Mouse (Mus musculus): ENCODE data around the gene Arsj. TPM values are rescaled to one million over a fixed set of nuclear protein-coding genes. Genes with fewer than 3 reads are reported as not detected.

The Arsj gene
- polyA plus RNA-seq (2012): not detected in 2 replicates

GRCm38 (mm10) chr3:126363568-126364505 lies at the start of gene Arsj:
Gene Arsj, plus strand, starts transcription at chr3:126363684.
- no peak for TF ChIP-seq GATA1 (IDR thresholded peaks at IDR 0.05; ENCODE audit: low read length)

DNA sequence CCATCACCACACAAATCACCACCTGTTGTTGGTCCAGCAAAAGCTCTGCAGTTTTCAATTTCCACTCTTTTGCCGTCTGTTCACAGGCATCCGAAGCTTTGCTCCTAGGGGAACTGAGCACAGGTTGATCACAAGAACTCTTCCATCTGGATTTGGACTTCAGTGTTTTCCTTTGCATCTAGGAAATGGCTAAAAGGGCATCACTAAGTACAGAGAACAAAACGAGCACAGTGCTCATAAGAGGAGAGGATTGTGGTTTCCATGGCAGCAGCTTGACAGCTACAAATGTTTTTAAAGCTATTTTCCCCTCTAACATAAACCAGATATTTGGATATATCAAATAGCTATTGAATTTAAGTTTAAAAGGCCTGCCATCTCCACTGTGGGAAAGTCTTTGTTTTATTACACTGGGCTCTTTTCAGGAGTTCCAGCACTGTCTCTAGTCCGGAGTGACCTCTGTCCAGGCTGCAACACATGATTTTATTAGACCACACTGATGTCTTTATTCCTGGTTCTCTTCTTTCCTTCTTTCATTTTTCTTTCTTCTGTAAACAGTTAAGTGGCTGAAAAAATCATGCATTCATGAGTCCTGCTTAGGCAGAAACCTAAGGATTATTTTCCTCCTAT lies 38.5 kb upstream of the Arsj start:
- no peak for TF ChIP-seq GATA1 (IDR thresholded peaks at IDR 0.05; ENCODE audit: low read length)

DNA sequence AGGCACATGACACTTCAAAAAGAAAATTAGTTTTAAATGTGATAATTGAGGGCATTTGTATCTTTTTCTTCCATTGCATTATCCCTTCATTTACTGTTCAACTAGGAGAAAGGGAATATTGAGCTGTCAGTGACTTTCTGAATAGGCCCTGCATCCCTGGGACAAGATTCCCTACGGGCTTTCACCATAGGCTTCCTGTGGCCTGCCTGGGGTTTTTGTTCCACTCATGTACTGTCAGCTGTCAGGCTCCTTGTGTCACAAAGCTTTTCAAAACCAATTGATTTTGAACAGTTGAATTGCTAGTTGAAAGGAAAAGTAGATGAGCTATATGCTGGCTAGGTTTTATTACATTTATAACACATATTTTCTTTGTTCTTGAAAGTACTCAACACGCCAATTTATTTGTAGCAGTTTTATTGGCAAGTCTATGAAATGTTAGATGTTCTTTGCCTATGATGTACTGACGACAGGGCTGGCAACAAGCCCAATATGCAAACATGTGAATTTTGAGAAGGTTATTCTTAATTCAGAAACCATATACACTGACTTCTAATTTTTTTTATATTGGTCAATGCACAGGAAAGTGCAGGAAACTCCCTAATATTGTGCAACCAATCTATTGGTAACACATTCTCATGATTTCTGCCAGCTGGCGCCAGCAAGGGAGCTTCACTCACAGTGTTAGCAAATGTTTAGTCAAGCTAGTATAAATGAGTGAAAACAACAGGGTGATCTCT lies 37.4 kb upstream of the Arsj start:
- no peak for TF ChIP-seq GATA1 (IDR thresholded peaks at IDR 0.05; ENCODE audit: low read length)

GRCm38 (mm10) chr3:126326628-126327325 lies 36.7 kb upstream of the Arsj start:
- TF ChIP-seq GATA1 (IDR thresholded peaks at IDR 0.05; ENCODE audit: low read length): no peak

DNA sequence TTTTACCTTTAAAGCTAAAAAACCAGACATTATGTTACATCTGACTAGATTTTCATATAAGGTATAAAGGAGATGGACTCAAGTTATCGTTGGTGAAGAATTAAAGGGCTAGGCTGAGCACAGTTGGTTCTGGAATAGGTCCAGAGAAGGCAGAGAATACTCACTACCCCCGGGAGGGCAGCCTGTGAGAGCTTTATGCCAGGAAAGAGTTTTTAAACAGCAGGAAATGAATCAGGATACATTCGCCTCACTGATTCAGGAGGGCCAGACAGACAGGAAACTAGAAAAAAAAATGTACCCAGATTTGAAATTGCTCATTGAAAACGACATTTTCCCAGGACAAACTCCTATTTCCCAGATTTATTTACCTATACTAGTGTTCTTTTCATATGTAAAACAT lies 28.2 kb upstream of the Arsj start:
- TF ChIP-seq GATA1 (IDR thresholded peaks at IDR 0.05; ENCODE audit: low read length): no peak

- no peak for TF ChIP-seq GATA1 (IDR thresholded peaks at IDR 0.05; ENCODE audit: low read length)
Measured at GRCm38 (mm10) chr3:126344745-126345144, 18.7 kb upstream of the Arsj start.

GRCm38 (mm10) chr3:126359760-126360159 lies 3.7 kb upstream of the Arsj start:
- TF ChIP-seq GATA1 (IDR thresholded peaks at IDR 0.05; ENCODE audit: low read length): no peak

DNA sequence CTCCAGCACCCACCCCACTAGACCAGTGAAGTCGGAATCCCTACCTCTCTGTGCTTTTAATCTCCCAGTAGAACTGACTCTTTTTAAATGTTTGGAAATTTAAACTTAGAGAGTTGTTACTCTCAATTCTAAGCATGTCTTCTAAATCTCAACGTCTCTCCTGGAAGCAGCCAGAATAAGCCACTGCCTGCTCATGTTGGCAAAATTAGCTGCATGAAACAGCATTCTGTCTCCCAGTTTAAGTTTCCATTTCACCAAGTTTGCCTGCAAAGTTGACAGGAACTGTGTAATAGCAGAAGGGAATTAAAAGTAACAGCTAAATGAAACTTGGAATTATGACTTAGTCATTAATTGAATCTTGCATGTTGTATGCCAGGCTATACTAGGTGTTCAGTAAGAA lies 1.1 kb upstream of the Arsj start:
- TF ChIP-seq GATA1 (IDR thresholded peaks at IDR 0.05; ENCODE audit: low read length): no peak

- TF ChIP-seq GATA1 (IDR thresholded peaks at IDR 0.05; ENCODE audit: low read length): no peak
Measured at GRCm38 (mm10) chr3:126362931-126363525, 456 bp upstream of the Arsj start.

- TF ChIP-seq GATA1 (IDR thresholded peaks at IDR 0.05; ENCODE audit: low read length): no peak
Measured at GRCm38 (mm10) chr3:126364555-126364954, 1.1 kb downstream of the Arsj start.

GRCm38 (mm10) chr3:126370571-126370970 lies 7.1 kb downstream of the Arsj start:
- TF ChIP-seq GATA1 (IDR thresholded peaks at IDR 0.05; ENCODE audit: low read length): no peak

DNA sequence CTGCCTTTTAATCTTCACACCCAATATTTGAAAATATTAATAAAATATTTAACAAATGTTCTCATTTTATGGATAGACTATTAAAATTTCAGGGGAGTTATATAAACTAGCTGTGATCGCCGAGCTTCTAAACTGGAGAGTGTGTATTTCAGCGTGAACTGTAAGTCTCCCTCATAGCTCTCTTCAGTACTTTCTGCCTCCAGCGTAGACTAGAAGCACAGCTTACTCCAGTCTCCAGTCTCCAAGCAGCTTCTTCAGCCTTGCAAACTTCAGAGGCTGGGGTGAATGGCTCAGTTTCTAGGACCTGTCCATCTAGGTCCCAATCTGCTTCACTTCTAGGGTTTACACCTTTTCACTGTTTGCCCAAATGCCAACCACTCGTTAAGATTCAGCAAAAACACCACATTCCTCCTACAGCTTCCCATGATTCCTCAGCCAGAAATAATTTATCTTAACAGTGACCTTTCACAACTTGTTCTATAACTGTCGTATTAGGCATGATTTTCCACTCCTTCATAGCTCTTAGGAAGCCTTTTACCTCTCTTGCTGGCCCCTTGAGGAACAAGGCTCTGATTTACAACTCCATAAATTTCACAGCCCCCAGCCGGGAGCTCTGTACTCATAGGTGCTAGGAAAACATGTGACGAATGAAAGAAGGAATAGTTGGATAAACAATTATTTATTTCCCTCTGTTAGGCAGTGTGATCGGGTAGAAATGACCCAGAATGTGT lies 9.5 kb downstream of the Arsj start:
- no peak for TF ChIP-seq GATA1 (IDR thresholded peaks at IDR 0.05; ENCODE audit: low read length)

DNA sequence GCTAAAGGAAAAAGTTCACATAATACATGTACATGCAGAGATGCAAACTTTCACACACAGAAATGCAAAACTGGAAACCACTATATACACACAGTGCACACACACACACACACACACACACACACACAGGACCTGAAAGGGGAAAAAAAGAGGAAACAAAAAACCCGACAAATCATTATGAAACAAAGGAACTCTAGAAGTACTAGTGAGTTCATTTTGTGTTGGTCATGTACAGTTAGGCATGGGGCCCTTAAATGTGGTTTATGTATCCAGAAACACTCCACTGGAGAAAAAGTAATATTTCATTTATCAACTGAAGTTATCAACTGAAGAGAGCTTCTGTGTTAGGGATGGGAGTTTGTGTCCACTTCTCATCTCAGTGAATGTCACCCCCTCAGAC lies 10.2 kb downstream of the Arsj start:
- no peak for TF ChIP-seq GATA1 (IDR thresholded peaks at IDR 0.05; ENCODE audit: low read length)

DNA sequence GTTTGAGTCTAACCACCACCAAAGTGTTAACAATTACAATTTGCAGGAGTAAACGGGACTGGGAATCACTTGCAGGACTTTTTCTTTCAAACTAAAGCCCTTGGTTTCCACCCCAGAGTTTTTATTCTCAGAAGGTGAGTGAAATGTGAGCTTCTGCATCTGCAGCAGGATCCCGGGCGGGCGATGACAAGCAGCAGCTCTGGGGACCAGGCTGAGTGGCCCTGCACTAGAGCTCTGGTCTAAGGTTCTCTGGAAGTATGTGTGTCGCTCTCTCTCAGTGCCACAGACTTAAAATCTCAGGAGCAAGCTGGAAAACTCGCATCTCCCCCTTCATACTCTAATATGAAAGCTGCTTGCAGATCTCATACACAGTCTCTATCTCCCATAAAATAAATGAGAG lies 15.8 kb downstream of the Arsj start:
- no peak for TF ChIP-seq GATA1 (IDR thresholded peaks at IDR 0.05; ENCODE audit: low read length)

All from G1E-ER4 (cell line).